Mouse (Mus musculus) limb, embryonic 14.5 days (tissue): ENCODE results near the gene Dtx1. TPM values are rescaled to one million over a fixed set of nuclear protein-coding genes. Genes with fewer than 3 reads are reported as not detected.

ENCODE experiments used
- ATAC-seq: fragments of 200-750 bp; cut with Nextera tagmentation; 2 replicates; pipeline ENCODE4 v1.8.0; 2017; ENCODE audit warnings: low read depth, moderate number of reproducible peaks, moderate TSS enrichment; ENCODE audit not compliant: low FRiP score
- DNase-seq: peaks from one replicate; pipeline ENCODE4 v3.0.0-alpha.2; 2015; ENCODE audit warnings: low spot score
- H3K27ac ChIP-seq: fragments of 300-500 bp; sonication (generic); replicated peaks from 2 replicates; pipeline ENCODE4 v1.5.1; 2014; ENCODE audit warnings: low read depth, mild to moderate bottlenecking, low read length, moderate library complexity, mixed read lengths
- H3K27me3 ChIP-seq: fragments of 300-500 bp; sonication (generic); 2 replicates; pipeline ENCODE4 v1.6.1; 2014; ENCODE audit warnings: low read length, mixed read lengths; ENCODE audit not compliant: control insufficient read depth, insufficient read depth
- H3K36me3 ChIP-seq: fragments of 300-500 bp; sonication (generic); 2 replicates; pipeline ENCODE4 v1.6.1; 2014; ENCODE audit warnings: mild to moderate bottlenecking, low read length, moderate library complexity, mixed read lengths; ENCODE audit not compliant: control insufficient read depth, insufficient read depth
- H3K4me1 ChIP-seq: fragments of 300-500 bp; sonication (generic); 2 replicates; pipeline ENCODE4 v1.6.1; 2014; ENCODE audit warnings: antibody characterized with exemption, low read length, mixed read lengths; ENCODE audit not compliant: control insufficient read depth, insufficient read depth
- H3K4me2 ChIP-seq: fragments of 300-500 bp; sonication (generic); replicated peaks from 2 replicates; pipeline ENCODE4 v1.6.1; 2014; ENCODE audit warnings: low read depth, mild to moderate bottlenecking, low read length, moderate library complexity; ENCODE audit not compliant: severe bottlenecking
- H3K4me3 ChIP-seq: fragments of 300-500 bp; sonication (generic); replicated peaks from 2 replicates; pipeline ENCODE4 v1.5.1; 2014; ENCODE audit warnings: low read length
- H3K9ac ChIP-seq: fragments of 300-500 bp; sonication (generic); 2 replicates; pipeline ENCODE4 v1.6.1; 2014; ENCODE audit warnings: mild to moderate bottlenecking, low read depth, low read length, moderate library complexity; ENCODE audit not compliant: severe bottlenecking
- H3K9me3 ChIP-seq: fragments of 300-500 bp; sonication (generic); 2 replicates; pipeline ENCODE4 v1.6.1; 2016; ENCODE audit warnings: low read length; ENCODE audit not compliant: control insufficient read depth
- POLR2A ChIP-seq: fragments of 200-500 bp; IDR thresholded peaks from 2 replicates; pipeline ENCODE4 v1.8.0; 2012; ENCODE audit warnings: inconsistent platforms, mild to moderate bottlenecking, moderate library complexity, borderline replicate concordance; ENCODE audit not compliant: insufficient read depth, insufficient read length; ENCODE audit errors: extremely low read depth
- WGBS: fragments of 180-500 bp; shearing (Covaris S2); extraction: QIAGEN DNeasy Blood & Tissue Kit; methylation state at CpG from one replicate; pipeline ENCODE4 v1.1.7; 2014; 5-methylcytosine and 5-hydroxymethylcytosine counted together
- polyA plus RNA-seq, 2 experiments: library from polyadenylated mRNA; depleted of rRNA in 1 of 2; stranded (reverse) in 1 of 2; unstranded in 1 of 2; fragments of >200 nt; fragmentation: Nextera tagmentation in 1 of 2; extraction: Ambion mirVana in 1 of 2; gene quantifications; 2 replicates each; pipeline versions ENCODE4 v1.2.1 to v1.2.3; 2012 to 2014

The Dtx1 gene
- polyA plus RNA-seq, 2 experiments, result 3.9 to 11.1 TPM

DNA sequence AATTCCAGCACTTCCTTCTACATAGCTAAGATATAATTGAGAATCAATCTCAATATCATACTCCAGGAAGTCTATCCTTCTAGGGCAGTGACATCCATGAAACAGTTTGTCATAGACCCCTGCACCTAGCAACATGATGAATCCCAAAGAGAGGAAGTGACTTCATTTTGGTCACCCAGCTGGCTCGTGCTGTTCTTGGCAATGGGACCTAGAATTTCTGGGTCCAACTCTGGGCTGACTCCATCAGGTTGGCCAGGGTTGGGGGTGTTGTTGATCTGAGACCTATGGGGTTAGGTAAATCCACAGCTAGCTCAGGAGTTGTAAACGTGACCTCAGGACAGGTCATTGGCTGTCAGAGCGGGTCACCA lies 24.3 kb downstream of the Dtx1 start:
- H3K27me3 ChIP-seq, result peaks cover 8% of the 10 kb centered on the region; the same call in 1 of the 2 replicates
- H3K27ac ChIP-seq, result no peak overlapping the region
- H3K36me3 ChIP-seq, result no peaks in the 10 kb centered on the region
- 86% methylated on average over 3 of the region's 3 CpGs for WGBS
- H3K4me2 ChIP-seq, result no peak overlapping the region
- H3K4me3 ChIP-seq, result no peak overlapping the region
- no peak overlapping the region for H3K9ac ChIP-seq
- DNase-seq (no peak), ATAC-seq (no peak)
- no peaks in the 10 kb centered on the region for H3K4me1 ChIP-seq
- H3K9me3 ChIP-seq, result 0 out of 2 replicates have a peak, but pooled peaks cover 3% of the 10 kb centered on the region
- TF ChIP-seq POLR2A, result no peak

DNA sequence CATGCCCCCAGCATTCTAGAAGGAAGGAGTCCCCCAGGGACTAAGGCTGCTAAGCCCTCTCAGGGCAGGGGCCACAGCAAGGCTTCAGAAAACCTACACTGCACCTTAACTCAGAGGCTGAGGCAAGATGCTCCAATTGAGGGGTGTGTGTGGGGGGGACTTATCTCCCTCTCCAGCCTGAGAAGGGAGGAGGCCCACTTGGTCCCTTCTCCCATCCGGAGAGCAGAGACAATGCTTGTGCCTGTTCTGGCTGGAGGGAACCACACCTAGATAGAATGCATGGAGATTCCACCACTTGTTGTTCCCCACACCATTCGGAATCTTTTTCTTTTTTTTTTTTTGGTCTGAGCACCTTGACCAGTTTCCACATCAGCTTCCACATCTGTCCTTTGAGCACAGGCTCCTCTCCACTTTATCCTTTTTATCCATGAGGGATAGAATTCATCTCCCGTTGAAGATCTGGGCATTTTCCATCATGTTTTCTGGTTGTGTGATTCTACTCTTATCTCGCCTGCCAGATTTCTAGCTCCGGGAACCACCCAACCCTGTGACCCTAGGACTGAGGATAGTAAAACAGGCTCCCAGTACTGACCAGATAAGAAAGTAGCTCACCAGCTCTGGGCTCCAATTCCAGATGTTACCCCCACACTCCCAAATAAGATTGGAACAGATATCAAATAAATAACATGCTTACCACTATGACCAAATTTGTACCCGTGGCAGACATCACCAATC lies 24.8 kb downstream of the Dtx1 start:
- 80% methylated on average over 6 of the region's 6 CpGs for WGBS
- Histone ChIP-seq H3K9ac (no peak overlapping the region), H3K27me3 (peaks cover 13% of the 10 kb centered on the region; the same call in 1 of the 2 replicates), H3K27ac (no peak overlapping the region), H3K4me3 (no peak overlapping the region), H3K4me1 (no peaks in the 10 kb centered on the region), H3K4me2 (no peak overlapping the region), H3K9me3 (0 out of 2 replicates have a peak, but pooled peaks cover 3% of the 10 kb centered on the region), H3K36me3 (no peaks in the 10 kb centered on the region)
- DNase-seq (no peak), ATAC-seq (no peak)
- no peak for TF ChIP-seq POLR2A

DNA sequence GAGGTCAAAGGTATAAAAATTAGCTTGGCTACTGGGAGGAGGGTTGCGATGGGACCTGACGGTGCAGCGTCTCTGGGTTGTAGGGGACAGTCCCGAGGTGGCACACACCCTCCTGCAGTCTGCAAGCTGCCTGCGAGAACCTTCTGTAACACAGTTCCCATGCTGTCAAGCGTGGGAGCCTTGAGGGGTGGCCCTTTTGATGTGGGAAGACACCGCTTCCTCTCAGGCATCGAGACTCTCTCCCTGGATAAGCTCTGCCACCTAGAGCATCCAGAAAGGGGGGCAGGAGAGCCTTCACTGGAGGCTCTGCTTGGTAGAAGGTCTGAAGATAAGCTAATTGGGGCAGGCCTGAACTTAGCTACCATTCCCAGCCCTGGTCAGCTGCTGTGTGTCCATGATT lies 26.0 kb downstream of the Dtx1 start:
- H3K27ac ChIP-seq, result no peak overlapping the region
- H3K4me1 ChIP-seq, result peaks cover 2% of the 10 kb centered on the region
- 0 out of 2 replicates have a peak, but pooled peaks cover 3% of the 10 kb centered on the region for H3K9me3 ChIP-seq
- 83% methylated on average over 8 of the region's 8 CpGs for WGBS
- H3K4me2 ChIP-seq, result no peak overlapping the region
- H3K9ac ChIP-seq, result no peak overlapping the region
- peaks cover 13% of the 10 kb centered on the region; the same call in 1 of the 2 replicates for H3K27me3 ChIP-seq
- no peak for ATAC-seq
- TF ChIP-seq POLR2A, result no peak
- no peaks in the 10 kb centered on the region for H3K36me3 ChIP-seq
- no peak overlapping the region for H3K4me3 ChIP-seq
- no peak for DNase-seq

DNA sequence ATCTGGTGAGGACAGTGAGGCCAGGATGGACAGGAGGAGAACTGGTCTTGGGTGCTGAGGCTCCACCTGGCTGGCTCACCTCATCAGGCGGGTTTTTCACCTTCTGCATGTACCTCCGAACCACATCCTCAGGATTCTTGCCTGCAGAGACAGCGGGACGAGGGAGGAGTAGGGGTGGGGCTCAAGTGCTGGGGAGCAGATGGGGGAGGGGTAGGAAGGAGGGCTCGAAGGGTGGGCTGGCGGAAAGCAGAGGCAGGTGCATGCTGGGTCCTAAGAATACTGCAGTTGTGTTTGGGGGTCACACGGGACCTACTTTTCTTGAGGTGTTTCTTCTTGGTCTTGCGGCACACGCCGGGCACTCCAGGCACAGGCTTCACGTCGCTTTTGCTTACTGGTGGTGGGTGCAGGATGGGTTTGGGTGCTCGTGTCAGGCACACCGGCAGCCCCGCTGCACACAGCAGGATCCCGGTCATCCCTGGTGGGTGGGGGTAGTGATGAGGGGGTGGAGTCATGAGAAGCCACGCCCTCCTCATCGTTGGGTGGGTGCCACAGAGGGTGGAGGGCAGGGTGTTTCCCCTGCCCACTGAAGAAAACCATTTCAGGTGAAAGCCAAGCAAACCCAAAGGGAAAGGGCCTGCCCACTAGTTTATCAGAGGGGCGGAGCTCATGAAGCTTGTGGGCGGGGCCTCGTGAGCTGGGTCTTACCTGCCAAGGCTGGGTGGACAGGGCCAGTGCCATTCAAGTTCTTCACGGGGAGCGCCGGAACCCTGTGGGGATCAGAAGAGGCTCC lies 28.6 kb downstream of the Dtx1 start:
- WGBS, result 15% methylated on average over 24 of the region's 24 CpGs
- no peak overlapping the region for H3K4me2 ChIP-seq
- no peaks in the 10 kb centered on the region for H3K36me3 ChIP-seq
- peaks cover 6% of the 10 kb centered on the region for H3K4me1 ChIP-seq
- DNase-seq (no peak), ATAC-seq (no peak)
- H3K9ac ChIP-seq, result no peak overlapping the region
- H3K4me3 ChIP-seq, result no peak overlapping the region
- H3K27ac ChIP-seq, result no peak overlapping the region
- TF ChIP-seq POLR2A, result no peak
- peaks cover 13% of the 10 kb centered on the region; the same call in 1 of the 2 replicates for H3K27me3 ChIP-seq
- 0 out of 2 replicates have a peak, but pooled peaks cover 3% of the 10 kb centered on the region for H3K9me3 ChIP-seq

DNA sequence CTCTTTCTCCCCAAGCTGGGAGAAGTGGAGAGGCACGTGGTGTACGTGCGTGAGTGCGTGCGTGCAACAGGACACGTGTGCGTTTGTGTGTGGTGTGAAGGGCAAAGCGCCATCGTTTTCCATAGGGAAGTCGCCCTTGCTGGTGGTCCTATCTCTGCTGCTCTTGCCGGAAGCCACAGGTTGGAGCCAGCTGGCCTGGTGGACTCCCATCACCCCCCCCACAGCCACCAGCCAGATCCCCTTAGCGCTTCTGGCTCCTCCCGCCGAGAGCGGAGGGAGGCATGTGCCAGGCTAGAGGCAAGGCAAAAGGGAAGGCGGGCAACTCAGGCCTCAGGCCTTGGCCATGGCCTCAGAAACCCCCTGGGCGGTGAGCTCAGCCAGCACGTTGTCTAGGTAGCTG lies 30.8 kb downstream of the Dtx1 start:
- Histone ChIP-seq H3K27me3 (peaks cover 13% of the 10 kb centered on the region; the same call in 1 of the 2 replicates), H3K27ac (no peak overlapping the region), H3K36me3 (no peaks in the 10 kb centered on the region), H3K4me1 (peaks cover 6% of the 10 kb centered on the region), H3K9me3 (0 out of 2 replicates have a peak, but pooled peaks cover 3% of the 10 kb centered on the region), H3K9ac (no peak overlapping the region), H3K4me2 (no peak overlapping the region), H3K4me3 (no peak overlapping the region)
- WGBS, result 82% methylated on average over 18 of the region's 18 CpGs
- DNase-seq (no peak), ATAC-seq (no peak)
- TF ChIP-seq POLR2A, result no peak
